Mouse (Mus musculus): ENCODE data around the gene Abi2. TPM values are rescaled to one million over a fixed set of nuclear protein-coding genes. Genes with fewer than 3 reads are reported as not detected.
"Not testable (repeated sequence)": the region's sequence is repeated elsewhere in the genome, so short reads cannot be mapped to it uniquely, and the experiment has no call there.

Gene Abi2
- total RNA-seq, 2 experiments from 2014 or later = 10.8 to 10.9 TPM

- intact Hi-C loops (cut with DNase I) = no loop called here
- no peak overlapping the region for H3K27ac ChIP-seq
- H3K4me3 ChIP-seq = no peak overlapping the region
- no peak for DNase-seq
- no peak for TF ChIP-seq CTCF (IDR thresholded peaks at IDR 0.05)
Observed at GRCm38 (mm10) chr1:60432497-60432896, 23.1 kb downstream of the Abi2 start.

GRCm38 (mm10) chr1:60441438-60441837, 32.0 kb downstream of the Abi2 start:
- H3K4me3 ChIP-seq; H3K27ac ChIP-seq; DNase-seq; intact Hi-C loops (cut with DNase I): not testable (repeated sequence)
- 0 out of 2 replicates have a peak, but pooled peaks have one; percentile 18 for TF ChIP-seq CTCF (IDR thresholded peaks at IDR 0.05)

GRCm38 (mm10) chr1:60447067-60447466, 37.6 kb downstream of the Abi2 start:
- TF ChIP-seq CTCF (IDR thresholded peaks at IDR 0.05) = no peak
- intact Hi-C loops (cut with DNase I) = no loop called here
- Histone ChIP-seq H3K4me3 (no peak overlapping the region), H3K27ac (no peak overlapping the region)
- DNase-seq = no peak

GRCm38 (mm10) chr1:60449896-60450295, 40.5 kb downstream of the Abi2 start:
- intact Hi-C loops (cut with DNase I) = no loop called here
- DNase-seq = no peak
- H3K4me3 ChIP-seq = no peak overlapping the region
- TF ChIP-seq CTCF (IDR thresholded peaks at IDR 0.05) = no peak
- H3K27ac ChIP-seq = no peak overlapping the region

- no peak for DNase-seq
- no peak overlapping the region for H3K27ac ChIP-seq
- H3K4me3 ChIP-seq = no peak overlapping the region
- TF ChIP-seq CTCF (IDR thresholded peaks at IDR 0.05) = no peak
- intact Hi-C loops (cut with DNase I) = no loop called here
Observed at GRCm38 (mm10) chr1:60460623-60461022, 51.2 kb downstream of the Abi2 start.

- TF ChIP-seq CTCF (IDR thresholded peaks at IDR 0.05) = no peak
- Histone ChIP-seq H3K4me3 (no peak overlapping the region), H3K27ac (no peak overlapping the region)
- intact Hi-C loops (cut with DNase I) = no loop called here
- DNase-seq = no peak
Observed at GRCm38 (mm10) chr1:60469491-60469890, 60.1 kb downstream of the Abi2 start.

GRCm38 (mm10) chr1:60470541-60470940, 61.1 kb downstream of the Abi2 start:
- no peak for TF ChIP-seq CTCF (IDR thresholded peaks at IDR 0.05)
- Histone ChIP-seq H3K27ac (no peak overlapping the region), H3K4me3 (no peak overlapping the region)
- DNase-seq = no peak
- intact Hi-C loops (cut with DNase I) = no loop called here

GRCm38 (mm10) chr1:60481561-60481960, 72.1 kb downstream of the Abi2 start:
- no peak overlapping the region for H3K27ac ChIP-seq
- intact Hi-C loops (cut with DNase I) = no loop called here
- no peak overlapping the region for H3K4me3 ChIP-seq
- no peak for DNase-seq
- no peak for TF ChIP-seq CTCF (IDR thresholded peaks at IDR 0.05)

GRCm38 (mm10) chr1:60482881-60483280, 73.5 kb downstream of the Abi2 start:
- Histone ChIP-seq H3K4me3 (no peak overlapping the region), H3K27ac (no peak overlapping the region)
- intact Hi-C loops (cut with DNase I) = no loop called here
- TF ChIP-seq CTCF (IDR thresholded peaks at IDR 0.05) = no peak
- no peak for DNase-seq

- no peak for DNase-seq
- no peak for TF ChIP-seq CTCF (IDR thresholded peaks at IDR 0.05)
- intact Hi-C loops (cut with DNase I) = no loop called here
Observed at GRCm38 (mm10) chr1:60485649-60486048, 76.2 kb downstream of the Abi2 start.

GRCm38 (mm10) chr1:60488635-60489034, 79.2 kb downstream of the Abi2 start:
- no peak for DNase-seq
- intact Hi-C loops (cut with DNase I) = no loop called here
- no peak overlapping the region for H3K4me3 ChIP-seq
- no peak overlapping the region for H3K27ac ChIP-seq
- no peak for TF ChIP-seq CTCF (IDR thresholded peaks at IDR 0.05)

More at GRCm38 (mm10) chr1:60485649-60486048, 76.2 kb downstream of the Abi2 start:
- Histone ChIP-seq H3K27ac (no peak overlapping the region), H3K4me3 (no peak overlapping the region)

GRCm38 (mm10) chr1:60489660-60490059, 80.2 kb downstream of the Abi2 start:
- TF ChIP-seq CTCF (IDR thresholded peaks at IDR 0.05) = no peak
- DNase-seq = no peak
- intact Hi-C loops (cut with DNase I) = no loop called here
- H3K27ac ChIP-seq = no peak overlapping the region
- no peak overlapping the region for H3K4me3 ChIP-seq

GRCm38 (mm10) chr1:60490510-60490909, 81.1 kb downstream of the Abi2 start:
- intact Hi-C loops (cut with DNase I) = no loop called here
- no peak for TF ChIP-seq CTCF (IDR thresholded peaks at IDR 0.05)
- DNase-seq = peak; percentile 30
- no peak overlapping the region for H3K27ac ChIP-seq
- H3K4me3 ChIP-seq = no peak overlapping the region

- Histone ChIP-seq H3K4me3 (no peak overlapping the region), H3K27ac (no peak overlapping the region)
- intact Hi-C loops (cut with DNase I) = no loop called here
- DNase-seq = no peak
- TF ChIP-seq CTCF (IDR thresholded peaks at IDR 0.05) = no peak
Observed at GRCm38 (mm10) chr1:60492404-60492803, 83.0 kb downstream of the Abi2 start.

- no peak for DNase-seq
- intact Hi-C loops (cut with DNase I) = no loop called here
- H3K4me3 ChIP-seq = no peak overlapping the region
- no peak for TF ChIP-seq CTCF (IDR thresholded peaks at IDR 0.05)
- no peak overlapping the region for H3K27ac ChIP-seq
Observed at GRCm38 (mm10) chr1:60493421-60493820, 84.0 kb downstream of the Abi2 start.
